Mouse (Mus musculus) cerebellum, postnatal 36 days (tissue): ENCODE data around the gene Frmd4a.

Experiments
- DNase-seq, 2 experiments: peaks; one replicate each; pipeline ENCODE4 v3.0.0; 2021 to 2022; ENCODE audit warnings: mixed read lengths in 2 of 2

Gene Frmd4a

GRCm38 (mm10) chr2:4142221-4142950, 124.9 kb downstream of the Frmd4a start:
- DNase-seq, result no peak

- DNase-seq, result no peak
Measured at GRCm38 (mm10) chr2:4144424-4144823, 126.9 kb downstream of the Frmd4a start.

GRCm38 (mm10) chr2:4152521-4153040, 135.1 kb downstream of the Frmd4a start:
- DNase-seq, result no peak

- DNase-seq, result peak in 1 of 2 experiments; percentile 14
Measured at GRCm38 (mm10) chr2:4153131-4153631, 135.7 kb downstream of the Frmd4a start.

DNA sequence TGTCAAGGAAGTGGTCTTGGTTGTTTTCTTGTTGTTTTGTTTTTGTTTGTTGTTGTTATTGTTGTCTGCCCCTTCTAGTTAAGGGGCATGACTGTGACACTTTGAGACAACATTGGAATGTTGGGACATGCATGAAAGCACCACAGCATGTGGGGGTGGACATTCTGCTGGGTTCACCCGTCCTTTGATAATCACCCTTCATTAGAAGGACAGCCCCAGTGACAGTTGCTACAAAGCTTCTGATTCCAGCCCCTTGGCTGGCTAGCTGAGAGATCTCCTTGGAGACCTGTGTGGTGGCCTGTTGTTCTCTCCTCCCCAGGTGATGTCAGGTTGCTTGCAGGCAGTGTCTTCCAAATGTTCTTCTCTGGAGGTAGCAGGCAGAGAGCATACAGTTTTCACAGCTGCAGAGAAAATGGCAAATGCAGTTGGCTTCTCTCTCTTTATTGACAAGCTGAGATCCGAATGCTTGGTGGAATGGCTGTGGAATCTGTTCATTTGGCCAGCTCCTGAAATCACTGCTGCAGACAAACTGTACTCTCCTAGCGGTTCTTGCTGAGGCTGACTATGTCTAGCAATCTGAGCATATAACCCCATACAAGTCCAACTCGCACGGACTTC, 136.6 kb downstream of the Frmd4a start:
- no peak for DNase-seq

- no peak for DNase-seq
Measured at GRCm38 (mm10) chr2:4154654-4155047, 137.1 kb downstream of the Frmd4a start.

- DNase-seq, result no peak
Measured at GRCm38 (mm10) chr2:4155406-4155805, 137.9 kb downstream of the Frmd4a start.

DNA sequence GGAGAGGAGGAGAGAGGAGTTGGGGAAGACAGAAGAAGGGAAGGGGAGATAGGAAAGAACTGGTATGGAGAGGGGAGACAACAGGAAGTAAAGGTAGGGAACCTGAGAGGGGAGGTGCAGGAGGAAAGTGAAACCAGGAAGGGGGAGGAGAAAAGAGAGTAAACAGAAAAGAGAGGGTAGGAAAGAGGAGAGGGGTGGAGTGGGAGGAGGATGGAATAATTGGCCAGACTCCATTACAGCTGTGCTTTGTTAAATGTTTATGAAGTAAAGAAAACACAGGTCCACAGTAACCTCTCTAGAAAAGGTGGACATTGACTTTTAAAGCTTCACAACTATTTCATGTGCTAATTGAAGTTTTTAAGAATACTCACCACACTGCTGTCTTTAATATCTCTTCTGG, 139.0 kb downstream of the Frmd4a start:
- no peak for DNase-seq

DNA sequence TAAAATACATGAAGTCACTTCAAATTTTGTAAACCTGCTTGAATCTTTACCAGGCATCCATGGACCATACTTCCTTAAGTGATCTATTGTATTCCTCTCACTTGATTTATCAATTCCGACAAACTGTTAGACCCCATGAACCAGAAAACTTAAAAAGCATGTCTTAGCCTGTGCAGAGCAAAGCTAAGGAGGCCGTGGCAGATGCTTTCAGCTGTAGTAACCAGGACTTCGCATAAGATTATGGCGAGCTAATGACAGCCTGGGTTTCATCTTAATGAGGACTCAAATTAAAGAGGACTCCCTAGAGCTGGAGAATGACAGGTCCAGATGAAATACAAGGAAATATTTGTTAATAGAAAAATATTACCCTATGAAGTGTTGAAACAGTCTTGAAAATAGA, 139.9 kb downstream of the Frmd4a start:
- DNase-seq, result no peak

DNA sequence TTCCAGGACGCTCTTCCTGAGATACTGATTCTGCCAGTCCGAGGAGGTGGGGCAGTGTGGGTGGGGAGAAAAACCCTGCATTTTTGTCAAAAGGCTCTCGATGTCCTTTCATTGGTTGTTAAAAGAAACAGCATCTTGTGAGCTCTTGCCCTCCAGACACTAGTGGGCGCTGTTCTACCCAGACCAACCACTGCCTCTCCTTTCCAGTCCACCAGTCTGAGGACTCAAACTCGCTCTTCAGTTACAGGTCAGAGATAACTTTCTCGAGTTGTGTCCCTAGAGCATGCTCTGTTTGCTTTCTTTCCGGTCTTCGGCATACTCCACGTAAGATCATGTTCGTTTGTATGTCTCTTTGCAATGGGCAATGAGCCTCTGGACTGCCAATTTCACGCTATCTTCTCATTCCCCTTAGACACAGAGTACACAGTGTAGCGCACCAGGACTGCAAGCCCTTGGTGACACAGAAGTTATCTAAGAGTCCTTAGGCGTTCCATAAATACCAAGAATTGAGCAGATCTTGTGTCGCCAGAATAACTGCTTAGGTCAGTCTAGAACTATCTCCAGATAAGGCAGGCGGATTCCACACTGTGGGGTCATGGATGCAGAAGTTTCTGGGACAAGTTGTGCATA, 142.2 kb downstream of the Frmd4a start:
- DNase-seq, result no peak

- DNase-seq, result no peak
Measured at GRCm38 (mm10) chr2:4166191-4166590, 148.7 kb downstream of the Frmd4a start.

- DNase-seq, result no peak
Measured at GRCm38 (mm10) chr2:4167131-4167530, 149.6 kb downstream of the Frmd4a start.

GRCm38 (mm10) chr2:4169726-4170125, 152.2 kb downstream of the Frmd4a start:
- no peak for DNase-seq

GRCm38 (mm10) chr2:4170189-4170588, 152.7 kb downstream of the Frmd4a start:
- DNase-seq, result no peak

DNA sequence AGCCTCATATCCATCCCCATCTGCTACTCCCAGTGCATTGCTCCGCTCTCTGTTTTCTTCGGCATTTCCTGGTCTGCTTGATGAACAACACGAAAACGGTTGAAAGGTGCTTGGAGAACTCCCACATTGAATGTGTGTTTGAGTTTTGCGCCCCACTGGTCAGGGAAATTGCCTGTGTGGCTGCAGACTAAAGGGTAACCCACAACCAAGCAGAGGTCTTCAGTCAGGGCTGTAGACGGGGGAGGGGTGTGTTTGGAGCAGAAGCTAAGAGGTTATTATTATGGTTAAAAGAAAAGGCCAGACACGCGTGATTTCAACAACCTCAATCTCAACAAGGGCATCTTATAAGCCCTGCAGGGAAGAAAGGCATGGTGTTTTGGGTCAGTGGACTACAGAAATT, 167.5 kb downstream of the Frmd4a start:
- no peak for DNase-seq

DNA sequence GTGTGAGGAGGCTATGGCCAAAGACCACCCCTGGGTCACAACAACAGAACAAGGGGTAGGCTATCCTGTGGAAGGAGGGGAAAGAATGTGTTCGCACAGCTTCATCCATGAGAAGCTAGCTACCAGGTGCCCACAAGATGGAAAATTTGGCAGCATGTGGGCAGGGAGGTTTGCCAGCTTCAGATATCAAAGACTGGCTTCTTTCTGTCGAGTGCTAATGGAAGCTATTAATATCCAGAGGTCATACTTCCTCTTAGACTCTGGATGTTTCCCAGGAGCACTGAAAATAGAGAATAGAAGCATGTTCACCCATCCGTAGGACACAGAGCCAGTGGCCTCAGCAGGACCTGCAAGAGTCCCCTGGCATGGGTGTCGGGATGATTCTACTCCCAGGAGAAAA, 170.0 kb downstream of the Frmd4a start:
- DNase-seq, result peak; percentile 37 to 42

- DNase-seq, result no peak
Measured at GRCm38 (mm10) chr2:4188303-4188702, 170.8 kb downstream of the Frmd4a start.

DNA sequence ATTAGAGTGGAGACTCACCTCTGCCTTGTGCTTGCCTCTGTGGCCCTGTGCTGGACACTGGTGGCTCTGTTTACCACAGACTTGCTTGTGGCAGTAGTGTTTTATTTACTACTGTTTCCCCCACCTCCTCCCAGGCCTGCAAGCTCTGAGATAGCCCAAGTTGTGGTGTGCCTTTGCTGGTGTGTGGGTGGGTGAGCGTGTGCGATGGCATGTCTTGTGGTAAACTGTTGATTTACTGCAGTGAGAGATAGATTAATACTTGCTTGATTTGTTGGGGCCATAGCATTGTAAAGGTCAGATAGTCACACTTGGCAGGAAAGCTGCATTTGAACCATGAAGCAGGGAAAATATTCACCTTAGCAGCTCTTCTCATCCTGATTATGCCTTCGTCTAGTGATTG, 172.8 kb downstream of the Frmd4a start:
- DNase-seq, result no peak

DNA sequence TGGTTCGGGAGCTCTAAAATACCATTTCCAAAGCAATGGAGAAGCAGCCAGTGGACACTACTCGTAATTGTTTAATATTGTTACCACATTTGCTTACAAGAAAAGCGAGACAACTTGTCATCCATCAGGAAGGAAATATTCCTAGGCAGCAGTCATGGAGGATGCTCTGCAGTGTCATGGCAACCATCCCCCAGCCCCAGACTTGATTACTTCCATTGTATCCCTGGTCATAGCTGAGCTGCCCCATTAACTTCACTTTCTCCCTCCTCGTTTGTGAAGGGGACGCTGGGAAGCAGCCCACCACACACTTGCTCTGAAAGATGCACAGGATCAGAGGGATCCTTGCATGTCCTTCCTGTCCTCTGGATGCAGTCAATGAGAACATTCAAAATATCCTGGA, 173.5 kb downstream of the Frmd4a start:
- no peak for DNase-seq

GRCm38 (mm10) chr2:4193206-4193605, 175.7 kb downstream of the Frmd4a start:
- DNase-seq, result no peak

DNA sequence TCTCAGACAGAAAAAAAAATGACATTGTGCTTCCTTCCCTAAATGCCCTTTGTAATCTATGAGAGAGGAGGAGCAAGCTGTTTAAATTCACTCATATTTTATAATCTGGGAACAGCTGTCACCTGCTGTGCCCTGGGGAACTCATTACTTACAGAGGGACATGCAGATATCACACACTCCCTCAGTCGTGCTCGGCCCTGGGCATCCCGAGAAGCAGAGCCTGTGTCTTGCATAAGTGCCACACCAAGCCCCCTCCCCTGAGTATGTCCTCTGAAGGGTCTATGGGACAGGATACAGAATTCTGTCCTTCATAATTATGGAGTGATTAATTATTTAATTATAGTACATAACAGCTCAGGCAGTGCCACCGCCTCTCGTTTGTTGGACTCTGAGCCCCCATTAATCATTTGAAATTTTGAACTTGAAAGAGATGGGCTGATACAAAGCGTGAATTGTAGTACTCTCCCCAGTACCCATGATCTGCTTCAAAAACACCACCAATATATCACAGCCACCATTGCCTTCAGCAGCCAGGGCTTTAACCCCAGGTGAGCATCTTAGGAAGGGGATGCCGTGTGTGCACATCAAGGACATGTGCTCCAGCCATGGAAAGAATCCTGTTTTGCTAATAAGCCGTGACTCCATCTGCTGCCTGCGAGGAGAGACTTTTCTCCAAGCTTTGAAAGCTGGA, 177.0 kb downstream of the Frmd4a start:
- DNase-seq, result no peak

DNA sequence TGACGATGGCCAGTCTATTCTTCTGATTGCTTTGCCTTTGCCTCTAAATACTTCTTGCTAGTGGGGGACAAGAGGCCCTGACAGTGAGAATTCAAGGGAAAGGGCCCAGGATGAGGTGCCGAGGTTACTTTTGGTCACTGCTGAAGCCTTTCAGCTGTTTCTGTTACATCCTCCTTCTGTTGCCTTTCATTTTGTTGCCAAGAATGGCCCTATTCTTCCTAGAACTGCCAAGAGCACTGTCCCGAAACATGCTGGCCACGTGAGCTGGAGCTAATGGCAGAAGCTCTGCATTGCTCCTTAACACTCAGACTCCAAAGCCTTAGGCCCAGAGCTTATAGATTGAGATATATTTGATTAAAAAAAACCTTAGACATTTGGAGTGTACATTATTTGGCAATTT, 178.5 kb downstream of the Frmd4a start:
- no peak for DNase-seq

DNA sequence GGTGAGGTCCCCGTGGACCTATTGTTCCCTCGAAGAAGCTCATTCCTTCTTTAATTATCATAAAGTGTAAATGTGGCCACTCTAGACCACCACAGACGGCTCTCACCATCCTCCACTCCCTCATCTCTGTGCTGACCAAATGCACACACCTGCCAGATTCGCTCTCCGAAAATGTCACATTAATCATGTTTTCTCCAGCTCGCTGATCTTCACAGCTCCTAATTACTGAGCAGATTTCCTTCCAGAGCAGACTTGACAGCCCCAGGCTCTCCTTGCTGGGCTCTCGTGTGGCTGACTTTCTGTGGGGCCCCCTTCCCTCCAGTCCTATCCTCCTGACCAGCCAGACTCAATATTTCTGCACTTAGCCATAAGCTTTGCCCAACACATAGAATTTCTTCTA, 191.7 kb downstream of the Frmd4a start:
- no peak for DNase-seq
